Mouse (Mus musculus) thymus, postnatal 10 days (tissue): ENCODE results near the gene Taf12.

Source experiments
- DNase-seq, 2 experiments: peaks; one replicate each; pipeline ENCODE4 v3.0.0; 2021; ENCODE audit warnings: low spot score in 2 of 2

Gene Taf12

DNA sequence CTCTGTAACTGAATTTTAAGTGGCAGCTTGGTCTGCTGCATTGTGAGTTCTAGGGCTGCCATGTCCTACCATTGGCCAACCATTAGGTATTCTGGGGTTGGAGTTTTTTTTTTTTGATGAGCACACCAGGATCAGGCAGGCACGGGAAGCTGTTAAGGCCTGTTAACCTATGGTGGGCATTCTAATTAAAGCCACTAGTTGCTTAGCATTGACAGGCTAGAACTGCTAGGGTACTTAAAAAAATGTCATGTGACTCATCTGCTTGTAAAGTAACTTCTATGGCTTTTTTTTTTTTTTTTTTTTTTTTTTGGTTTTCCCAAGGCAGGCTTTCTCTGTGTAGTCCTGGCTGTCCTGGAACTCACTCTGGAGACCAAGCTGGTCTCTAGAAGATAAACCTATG, 37.0 kb downstream of the Taf12 start:
- DNase-seq: no peak

GRCm38 (mm10) chr4:132311801-132312200, 37.6 kb downstream of the Taf12 start:
- no peak for DNase-seq

DNA sequence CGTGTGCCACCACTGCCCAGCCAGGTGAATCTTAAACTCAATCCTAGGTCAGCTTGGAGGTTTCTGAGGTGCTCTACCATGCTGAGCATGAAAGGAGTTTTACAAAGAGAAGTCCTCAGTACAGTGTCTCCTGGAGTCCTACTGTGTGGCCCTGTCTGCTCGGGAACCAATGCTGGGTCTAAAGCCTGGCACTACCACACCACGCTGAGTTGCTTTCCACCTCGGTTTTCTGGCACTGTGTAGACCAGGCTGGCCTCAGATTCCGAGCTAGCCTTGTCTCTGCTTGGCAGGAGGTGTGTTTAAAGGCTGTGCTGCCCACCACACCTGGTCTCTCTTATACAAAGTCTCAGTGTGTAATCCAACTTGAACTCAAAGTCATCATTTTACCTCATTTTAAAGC, 38.5 kb downstream of the Taf12 start:
- DNase-seq: no peak

DNA sequence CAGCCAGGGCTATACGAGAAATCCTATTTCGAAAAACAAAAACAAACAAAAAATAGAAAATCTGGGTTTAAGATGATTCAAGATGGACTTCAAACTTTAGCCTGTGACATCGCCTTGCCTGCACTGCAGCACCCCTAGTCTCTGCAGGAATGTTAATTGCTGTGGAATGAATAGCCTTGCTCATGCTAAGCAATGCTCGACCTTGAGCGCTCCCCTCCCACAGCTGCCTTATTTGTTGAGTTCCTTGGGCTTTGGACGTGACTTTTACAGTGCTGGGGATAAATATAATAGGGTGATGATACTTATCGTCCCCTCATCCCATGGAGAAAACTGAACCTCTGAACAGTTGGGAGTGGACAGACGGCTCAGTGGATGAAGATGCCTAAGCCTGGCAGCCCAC, 41.5 kb downstream of the Taf12 start:
- no peak for DNase-seq

- no peak for DNase-seq
These were observed 52.3 kb downstream of the Taf12 start for GRCm38 (mm10) chr4:132326481-132326880.

DNA sequence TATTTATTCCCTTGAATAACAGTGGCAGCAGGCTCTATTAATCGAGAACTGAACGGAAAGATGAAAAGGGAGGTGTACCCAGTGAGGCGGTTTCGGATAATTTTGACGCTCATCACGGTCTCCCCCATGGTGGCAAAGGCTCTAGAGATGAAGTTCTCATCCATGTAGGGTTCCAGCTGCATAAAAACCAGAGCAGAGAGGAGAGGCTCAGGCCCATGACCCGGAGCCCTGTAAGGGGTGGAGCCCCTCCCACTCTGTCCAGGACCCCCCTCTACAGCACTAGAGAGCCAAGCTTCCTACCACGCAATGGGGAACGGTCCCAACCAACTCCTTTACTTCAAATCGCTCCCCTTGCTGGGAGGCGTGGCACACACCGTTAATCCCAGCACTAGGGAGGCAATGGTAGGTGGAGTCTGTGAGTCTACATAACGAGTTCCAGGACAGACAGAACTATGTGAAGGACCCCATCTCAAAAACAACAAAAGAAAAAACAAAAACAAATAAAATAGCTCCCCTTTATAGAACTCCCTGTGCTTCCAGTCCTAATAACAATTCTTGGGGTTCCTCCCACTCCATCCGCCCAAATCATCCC, 54.3 kb downstream of the Taf12 start:
- no peak for DNase-seq

DNA sequence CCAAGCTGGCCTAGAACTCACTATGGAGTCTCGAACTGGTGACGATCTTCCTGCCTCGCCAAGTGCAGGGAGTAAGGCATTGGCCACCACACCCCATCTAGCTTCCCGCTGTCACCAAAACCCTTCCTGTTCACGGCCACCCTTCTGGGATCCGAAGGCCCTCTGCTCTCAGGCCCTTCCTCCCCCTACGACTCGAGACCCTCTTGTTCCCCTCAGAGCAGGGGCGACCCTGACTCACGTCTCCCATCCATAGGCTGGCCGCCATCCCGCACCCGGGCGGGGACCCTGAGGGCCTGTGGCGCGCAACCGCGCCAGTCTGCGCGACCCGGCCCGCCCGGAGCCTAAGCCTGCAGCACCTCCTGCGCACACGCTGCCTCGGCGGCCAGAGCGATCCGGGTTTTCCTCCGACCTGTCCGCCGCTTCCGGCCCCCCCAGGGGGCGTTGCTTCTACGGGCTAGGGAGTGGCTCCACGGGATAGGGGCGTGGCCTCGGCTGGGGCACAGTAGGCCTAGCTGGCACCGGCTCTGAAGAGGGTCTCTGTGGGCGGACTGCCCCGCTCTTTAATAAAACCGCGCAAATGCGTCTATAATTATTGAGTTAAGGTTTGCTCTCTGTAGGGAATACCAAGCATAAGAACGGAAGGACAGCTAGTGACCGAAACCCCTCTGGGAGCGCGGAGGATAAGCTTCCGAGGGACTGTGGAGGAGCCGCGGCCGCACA, 55.1 kb downstream of the Taf12 start, which contains the start of gene Trnau1ap:
Gene Trnau1ap (minus strand): TSS at position 424 of the 720 bp plus-strand sequence.
- peak; percentile 76 to 85 for DNase-seq

DNA sequence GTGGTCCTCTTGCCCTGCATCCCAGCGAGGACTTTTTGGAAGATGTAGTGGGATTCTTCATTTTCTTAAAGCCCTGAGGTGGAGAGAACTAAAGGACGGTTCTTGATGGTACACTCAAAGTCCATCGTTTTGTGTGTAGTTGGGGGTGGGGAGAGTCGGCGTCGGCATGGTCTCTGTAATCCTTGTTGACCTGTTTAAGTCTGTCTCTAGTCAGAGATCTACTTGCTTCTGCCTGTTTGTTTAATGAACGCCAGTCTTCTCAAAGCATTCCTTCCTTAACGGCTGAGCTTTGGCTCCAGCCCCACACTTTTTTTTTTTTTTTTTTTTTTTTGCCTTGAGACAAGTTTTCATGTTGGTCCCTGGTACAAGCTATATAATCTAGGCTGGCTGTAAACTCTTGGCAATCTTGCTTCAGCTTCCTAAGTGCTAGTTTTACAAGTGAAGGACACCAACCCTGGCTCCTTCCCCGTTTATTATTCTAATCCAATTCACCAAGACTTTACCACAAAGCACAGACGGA, 55.7 kb downstream of the Taf12 start:
- no peak for DNase-seq

DNA sequence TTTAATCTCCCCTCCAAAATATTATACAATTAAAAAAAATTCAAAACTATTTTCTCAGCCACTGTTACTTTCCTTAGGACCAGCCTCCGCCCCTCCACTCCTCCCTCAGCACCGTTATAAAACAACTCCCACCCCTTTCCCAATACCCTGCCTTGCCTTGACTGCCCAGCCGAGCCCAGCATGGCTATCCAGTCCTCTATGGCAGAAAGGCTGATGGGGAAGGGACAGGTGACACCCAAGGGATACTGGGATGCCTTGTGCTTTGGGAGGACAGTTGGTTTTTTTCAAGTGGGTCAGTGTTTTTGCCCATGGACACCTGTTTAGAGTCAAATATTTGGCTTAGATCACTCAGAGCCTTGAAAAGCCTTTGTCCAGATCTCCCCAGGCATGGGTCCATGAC, 57.8 kb downstream of the Taf12 start:
- no peak for DNase-seq

- DNase-seq: no peak
These were observed 58.7 kb downstream of the Taf12 start for GRCm38 (mm10) chr4:132332880-132333279.

DNA sequence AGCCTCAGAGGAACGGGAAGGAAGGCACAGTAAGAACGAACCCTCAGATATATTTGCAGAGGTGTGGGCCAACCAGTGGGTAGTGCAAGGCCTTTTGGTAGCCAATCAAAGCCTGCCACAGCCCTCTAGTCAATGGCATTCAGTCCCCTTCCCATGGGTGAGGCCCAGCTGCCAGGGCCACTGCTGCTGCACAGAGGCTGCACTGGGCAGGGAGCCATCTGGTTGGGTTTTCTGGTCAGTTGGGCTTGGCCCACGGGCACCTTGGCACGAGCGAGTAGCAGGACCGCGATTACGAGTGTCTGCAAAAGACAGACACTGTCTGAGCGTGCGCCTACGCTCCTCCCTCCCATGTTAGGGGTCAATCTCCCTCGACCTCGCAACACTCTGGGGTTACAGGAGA, 64.8 kb downstream of the Taf12 start:
- no peak for DNase-seq

DNA sequence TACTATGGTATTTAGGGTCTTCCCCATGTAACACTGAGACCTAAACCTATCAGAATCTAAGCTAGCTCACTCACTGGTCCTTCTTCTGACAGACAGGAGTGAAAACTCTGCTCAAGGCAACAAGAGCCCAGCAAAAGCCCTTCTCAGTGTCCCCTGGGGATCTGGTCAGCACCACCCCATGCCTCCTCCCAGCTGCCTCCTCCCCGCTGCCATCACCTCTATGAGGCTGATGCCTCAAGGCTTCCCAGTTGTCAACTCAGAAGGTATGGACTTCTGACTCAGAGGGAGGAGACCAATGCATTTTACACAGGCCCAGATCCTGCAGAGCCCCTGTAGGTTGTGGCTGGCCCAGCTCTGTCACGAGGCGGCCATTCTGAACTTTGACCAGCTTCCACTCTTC, 67.3 kb downstream of the Taf12 start:
- DNase-seq: no peak

- no peak for DNase-seq
These were observed 70.4 kb downstream of the Taf12 start for GRCm38 (mm10) chr4:132344403-132345134.
